Mouse (Mus musculus) megakaryocyte, embryonic 14.5 days (primary cell): Measurements from ENCODE around the gene C1qtnf7. TPM values are rescaled to one million over a fixed set of nuclear protein-coding genes. Genes with fewer than 3 reads are reported as not detected.

Experiments
- H3K27me3 ChIP-seq: replicated peaks from 2 replicates; pipeline ENCODE3; 2012; ENCODE audit warnings: inconsistent platforms
- H3K36me3 ChIP-seq: replicated peaks from 2 replicates; pipeline ENCODE3; 2012; ENCODE audit warnings: low read length, inconsistent platforms, mixed read lengths
- H3K4me1 ChIP-seq: 2 replicates; pipeline ENCODE4 v1.6.1; 2012; ENCODE audit warnings: inconsistent platforms
- H3K4me3 ChIP-seq: replicated peaks from 2 replicates; pipeline ENCODE3; 2012; ENCODE audit warnings: moderate library complexity, mild to moderate bottlenecking, inconsistent platforms
- H3K9me3 ChIP-seq: 2 replicates; pipeline ENCODE4 v1.6.1; 2012; ENCODE audit warnings: inconsistent platforms
- FLI1 ChIP-seq: IDR thresholded peaks from 2 replicates; pipeline ENCODE4 v1.6.1; 2012; ENCODE audit warnings: low read length, inconsistent platforms, mixed read lengths
- GATA1 ChIP-seq: IDR thresholded peaks from 3 replicates; pipeline ENCODE4 v1.6.1; 2012; ENCODE audit warnings: mixed read lengths, low read length, inconsistent platforms, borderline replicate concordance
- polyA plus RNA-seq: library from polyadenylated mRNA; stranded (reverse); fragments of >175 nt; gene quantifications from 2 replicates; pipeline ENCODE4 v1.2.3, GENCODE M21; 2012; ENCODE audit warnings: low replicate concordance; ENCODE audit not compliant: insufficient read depth

The C1qtnf7 gene
- not detected in 2 replicates for polyA plus RNA-seq

GRCm38 (mm10) chr5:43515401-43515976, at the start of gene C1qtnf7:
C1qtnf7 (plus strand) TSS chr5:43515538.
- TF ChIP-seq GATA1 (no peak), FLI1 (no peak)
- no peaks in the 10 kb centered on the region for H3K9me3 ChIP-seq
- H3K4me1 ChIP-seq, result peaks cover 23% of the 10 kb centered on the region; the same call in 1 of the 2 replicates
- H3K27me3 ChIP-seq, result no peaks in the 10 kb centered on the region
- H3K36me3 ChIP-seq, result no peaks in the 10 kb centered on the region
- no peak within 1 kb of the TSS for H3K4me3 ChIP-seq

DNA sequence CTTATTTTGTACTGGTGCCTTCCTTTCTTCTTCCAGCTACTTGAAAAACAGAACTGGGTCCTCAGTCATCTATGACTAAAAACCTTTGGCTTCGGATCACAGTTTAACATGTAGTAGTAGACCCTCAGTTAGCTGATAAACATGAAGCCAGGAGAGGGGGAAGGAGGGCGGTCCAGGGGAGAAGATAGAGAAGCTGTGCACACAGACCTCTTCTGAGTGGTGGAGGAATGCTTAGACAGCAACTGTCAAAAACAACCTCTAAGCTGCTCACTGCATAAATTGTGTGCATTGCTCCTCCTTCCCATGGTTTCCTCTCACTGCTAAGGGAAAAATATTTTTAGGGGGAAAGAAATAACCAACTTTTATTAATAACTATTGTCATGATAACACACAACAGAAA, 48.6 kb upstream of the C1qtnf7 start:
- H3K4me3 ChIP-seq, result no peak overlapping the region
- H3K36me3 ChIP-seq, result no peaks in the 10 kb centered on the region
- TF ChIP-seq GATA1, result no peak
- no peak for TF ChIP-seq FLI1
- no peaks in the 10 kb centered on the region for H3K9me3 ChIP-seq
- H3K4me1 ChIP-seq, result no peaks in the 10 kb centered on the region
- H3K27me3 ChIP-seq, result no peaks in the 10 kb centered on the region

- Histone ChIP-seq H3K36me3 (no peaks in the 10 kb centered on the region), H3K9me3 (no peaks in the 10 kb centered on the region), H3K27me3 (no peaks in the 10 kb centered on the region), H3K4me3 (no peak overlapping the region), H3K4me1 (no peaks in the 10 kb centered on the region)
- TF ChIP-seq FLI1 (no peak), GATA1 (no peak)
These were observed 48.1 kb upstream of the C1qtnf7 start for GRCm38 (mm10) chr5:43467214-43467613.

DNA sequence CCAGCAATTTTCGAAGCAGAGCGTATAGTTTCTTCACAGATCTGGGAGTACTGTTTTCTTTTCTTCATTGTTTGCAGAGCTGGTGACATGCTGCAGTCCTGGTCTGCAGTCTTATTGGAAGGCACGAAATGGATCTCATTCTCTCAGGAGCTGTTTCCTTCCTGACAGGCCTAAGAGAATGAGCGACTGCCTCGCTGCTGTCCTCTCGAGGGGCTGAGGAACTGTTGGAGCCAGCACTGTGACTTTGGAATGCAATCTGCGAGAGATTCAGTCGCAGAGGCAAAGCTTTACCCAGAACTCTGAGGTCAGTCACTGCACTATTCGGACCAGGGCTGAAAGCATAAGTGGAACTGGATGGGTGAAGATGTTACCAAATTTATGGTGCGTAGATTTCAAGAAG, 46.4 kb upstream of the C1qtnf7 start:
- TF ChIP-seq FLI1, result no peak
- no peak for TF ChIP-seq GATA1
- H3K4me1 ChIP-seq, result no peaks in the 10 kb centered on the region
- no peaks in the 10 kb centered on the region for H3K27me3 ChIP-seq
- H3K4me3 ChIP-seq, result no peak overlapping the region
- H3K9me3 ChIP-seq, result no peaks in the 10 kb centered on the region
- no peaks in the 10 kb centered on the region for H3K36me3 ChIP-seq

DNA sequence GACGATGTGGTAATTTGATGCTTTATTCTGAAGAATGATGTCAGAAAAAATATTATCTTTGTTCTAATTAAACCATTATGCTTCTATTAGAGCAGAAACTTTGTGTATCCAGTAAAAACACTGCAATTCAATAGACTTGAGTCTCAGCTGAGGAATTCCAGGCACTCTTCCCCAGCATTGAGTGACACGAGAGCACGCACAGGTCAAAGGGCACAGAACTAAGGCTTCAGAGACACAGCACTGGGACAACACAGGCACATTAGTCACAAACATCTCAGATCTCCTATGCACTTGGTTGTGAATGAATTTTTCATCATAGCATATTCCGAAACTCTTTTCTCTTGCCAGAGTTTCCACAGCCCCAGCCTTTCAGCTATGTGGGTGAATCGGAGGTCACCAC, 37.4 kb upstream of the C1qtnf7 start:
- Histone ChIP-seq H3K4me3 (no peak overlapping the region), H3K27me3 (no peaks in the 10 kb centered on the region), H3K9me3 (no peaks in the 10 kb centered on the region), H3K36me3 (no peaks in the 10 kb centered on the region), H3K4me1 (no peaks in the 10 kb centered on the region)
- TF ChIP-seq GATA1, result no peak
- no peak for TF ChIP-seq FLI1

GRCm38 (mm10) chr5:43480046-43480445, 35.3 kb upstream of the C1qtnf7 start:
- Histone ChIP-seq H3K4me1 (no peaks in the 10 kb centered on the region), H3K36me3 (no peaks in the 10 kb centered on the region), H3K4me3 (no peak overlapping the region), H3K27me3 (no peaks in the 10 kb centered on the region), H3K9me3 (no peaks in the 10 kb centered on the region)
- TF ChIP-seq GATA1 (no peak), FLI1 (no peak)

- no peaks in the 10 kb centered on the region for H3K27me3 ChIP-seq
- TF ChIP-seq GATA1, result no peak
- TF ChIP-seq FLI1, result no peak
- no peaks in the 10 kb centered on the region for H3K9me3 ChIP-seq
- H3K4me3 ChIP-seq, result no peak overlapping the region
- no peaks in the 10 kb centered on the region for H3K4me1 ChIP-seq
- no peaks in the 10 kb centered on the region for H3K36me3 ChIP-seq
These were observed 34.6 kb upstream of the C1qtnf7 start for GRCm38 (mm10) chr5:43480786-43481185.

DNA sequence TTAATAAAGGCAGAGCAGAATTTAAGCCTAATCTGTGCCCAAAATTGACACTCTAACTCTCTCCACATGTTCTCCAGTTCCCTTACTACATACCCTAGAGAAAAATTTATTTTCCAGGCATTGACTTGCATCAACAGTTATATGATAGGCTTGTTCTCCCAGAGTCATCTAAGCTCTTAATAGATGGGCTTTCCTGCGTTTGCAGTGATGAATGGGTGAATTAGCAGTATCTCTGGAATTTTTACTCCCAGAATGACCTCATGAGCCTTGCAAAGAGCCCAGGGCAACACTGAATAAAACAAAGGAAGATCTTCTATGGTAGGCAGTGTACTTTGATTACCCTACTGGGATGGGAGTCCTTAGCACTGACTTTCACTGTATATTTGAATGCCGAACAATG, 33.5 kb upstream of the C1qtnf7 start:
- H3K27me3 ChIP-seq, result no peaks in the 10 kb centered on the region
- H3K4me3 ChIP-seq, result no peak overlapping the region
- TF ChIP-seq FLI1 (no peak), GATA1 (no peak)
- no peaks in the 10 kb centered on the region for H3K4me1 ChIP-seq
- H3K36me3 ChIP-seq, result no peaks in the 10 kb centered on the region
- H3K9me3 ChIP-seq, result no peaks in the 10 kb centered on the region

DNA sequence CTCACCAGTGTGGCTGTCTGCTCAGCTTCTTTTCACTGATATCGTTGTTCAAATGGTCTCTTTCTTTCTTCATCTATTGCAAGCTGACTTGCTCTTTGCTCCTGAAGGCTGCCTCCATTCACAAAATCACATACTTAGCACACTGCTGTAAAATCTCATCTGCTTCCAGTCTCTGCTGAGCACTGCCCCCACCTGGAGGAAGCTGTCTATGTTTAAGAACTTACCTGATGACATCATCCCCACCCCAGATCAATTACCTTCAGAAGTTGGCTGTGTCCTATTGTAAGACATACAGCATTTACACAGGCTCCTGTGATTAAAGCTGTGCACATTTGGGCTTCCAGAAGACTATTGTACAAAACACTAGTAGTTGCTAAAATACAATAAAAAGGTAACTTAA, 13.5 kb upstream of the C1qtnf7 start:
- H3K27me3 ChIP-seq, result no peaks in the 10 kb centered on the region
- no peaks in the 10 kb centered on the region for H3K9me3 ChIP-seq
- H3K4me1 ChIP-seq, result no peaks in the 10 kb centered on the region
- no peak overlapping the region for H3K4me3 ChIP-seq
- no peaks in the 10 kb centered on the region for H3K36me3 ChIP-seq
- TF ChIP-seq FLI1 (no peak), GATA1 (no peak)

DNA sequence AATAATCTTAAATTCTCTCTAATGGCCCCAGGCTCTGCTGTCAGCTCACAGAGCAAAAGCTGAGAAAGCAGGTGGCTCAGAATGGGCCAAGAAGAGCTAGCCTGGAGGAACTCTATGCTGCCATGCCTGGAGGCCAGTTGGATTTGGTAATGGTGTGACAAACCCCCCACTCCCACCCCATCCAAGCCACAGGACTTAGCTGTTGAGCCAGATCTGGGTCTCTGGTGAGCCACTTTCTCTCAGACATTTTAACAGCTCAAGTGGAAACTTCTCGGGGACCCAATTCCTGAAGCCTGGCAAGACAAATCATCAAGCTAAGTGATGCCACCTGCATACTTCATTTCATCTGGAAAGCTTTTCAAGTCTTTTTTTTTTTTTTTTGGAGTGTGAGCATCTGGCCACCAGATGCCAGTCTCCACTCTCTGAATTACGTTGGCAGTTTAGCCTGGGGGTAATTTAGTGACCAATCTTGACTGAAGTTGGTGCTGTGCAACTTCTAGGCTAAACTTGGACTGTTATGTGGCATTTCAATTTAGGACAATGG, 11.0 kb upstream of the C1qtnf7 start:
- Histone ChIP-seq H3K27me3 (no peaks in the 10 kb centered on the region), H3K4me3 (no peak overlapping the region)
- TF ChIP-seq FLI1 (no peak), GATA1 (no peak)

More for the DNA sequence above, 11.0 kb upstream of the C1qtnf7 start:
- Histone ChIP-seq H3K4me1 (peaks cover 17% of the 10 kb centered on the region), H3K9me3 (no peaks in the 10 kb centered on the region), H3K36me3 (no peaks in the 10 kb centered on the region)
